Mouse (Mus musculus): Measurements from ENCODE around the gene Trmt44. TPM values are rescaled to one million over a fixed set of nuclear protein-coding genes. Genes with fewer than 3 reads are reported as not detected.

Gene Trmt44
- polyA plus RNA-seq, 1 experiment from 2014 or later = 6.9 TPM

GRCm38 (mm10) chr5:35609971-35610370 lies 35.1 kb upstream of the Trmt44 start:
- Histone ChIP-seq H3K27ac (replicated peaks; ENCODE audit: low read depth, low read length) (peak overlapping the region; percentile 65), H3K36me3 (replicated peaks; ENCODE audit: control insufficient read depth, insufficient read depth, low read depth, low read length) (no peaks in the 10 kb centered on the region; the same call in 1 of the 2 replicates), H3K4me2 (ENCODE audit: low read depth, low read length) (no peak overlapping the region), H3K27me3 (ENCODE audit: control insufficient read depth, insufficient read depth, low read length) (no peaks in the 10 kb centered on the region), H3K4me1 (ENCODE audit: control insufficient read depth, insufficient read depth, low read length) (peaks cover 2% of the 10 kb centered on the region; the same call in 1 of the 2 replicates), H3K9ac (replicated peaks; ENCODE audit: low read length) (no peak overlapping the region), H3K4me3 (ENCODE audit: low read depth, low read length) (no peak overlapping the region), H3K9me3 (replicated peaks; ENCODE audit: control insufficient read depth, low read length) (no peaks in the 10 kb centered on the region)
- DNase-seq (ENCODE audit: low spot score) (no peak), ATAC-seq (replicated peaks; ENCODE audit: insufficient number of reproducible peaks, low FRiP score, low TSS enrichment, low read depth) (no peak)
- WGBS = 77% methylated on average over 2 of the region's 2 CpGs

DNA sequence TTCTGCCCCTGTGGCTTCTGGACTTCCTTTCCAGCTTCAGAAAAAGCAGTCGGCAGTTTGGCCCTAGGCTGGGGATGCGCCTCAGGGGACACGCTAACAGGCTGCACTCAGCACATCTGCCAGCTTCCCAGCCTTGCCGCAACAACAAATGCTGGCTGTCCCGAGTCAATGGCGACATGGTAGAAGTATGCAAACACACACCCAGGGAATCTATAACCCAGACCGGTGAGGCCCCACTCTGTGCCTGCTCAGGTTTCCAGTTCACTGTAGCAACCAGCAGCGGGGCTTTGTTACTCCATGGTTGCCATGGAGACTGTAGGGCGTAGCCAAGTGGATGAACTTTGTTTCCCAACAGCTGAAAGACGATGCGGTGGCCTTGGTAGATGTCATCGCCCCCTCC lies 34.5 kb upstream of the Trmt44 start:
- no peaks in the 10 kb centered on the region for H3K9me3 ChIP-seq (replicated peaks; ENCODE audit: control insufficient read depth, low read length)
- ATAC-seq (replicated peaks; ENCODE audit: insufficient number of reproducible peaks, low FRiP score, low TSS enrichment, low read depth) (peak; percentile 85), DNase-seq (ENCODE audit: low spot score) (peak; percentile 91)
- peak overlapping the region; percentile 43; the same call in 1 of the 2 replicates for H3K9ac ChIP-seq (replicated peaks; ENCODE audit: low read length)
- H3K4me2 ChIP-seq (ENCODE audit: low read depth, low read length) = no peak overlapping the region
- H3K27ac ChIP-seq (replicated peaks; ENCODE audit: low read depth, low read length) = peak overlapping the region; percentile 65; the same call in 1 of the 2 replicates
- no peaks in the 10 kb centered on the region for H3K27me3 ChIP-seq (ENCODE audit: control insufficient read depth, insufficient read depth, low read length)
- WGBS = 14% methylated on average over 12 of the region's 12 CpGs
- no peak overlapping the region for H3K4me3 ChIP-seq (ENCODE audit: low read depth, low read length)
- H3K36me3 ChIP-seq (replicated peaks; ENCODE audit: control insufficient read depth, insufficient read depth, low read depth, low read length) = no peaks in the 10 kb centered on the region; the same call in 1 of the 2 replicates
- peaks cover 2% of the 10 kb centered on the region; the same call in 1 of the 2 replicates for H3K4me1 ChIP-seq (ENCODE audit: control insufficient read depth, insufficient read depth, low read length)

GRCm38 (mm10) chr5:35608559-35608958 lies 33.7 kb upstream of the Trmt44 start:
- no peak overlapping the region for H3K4me2 ChIP-seq (ENCODE audit: low read depth, low read length)
- H3K27me3 ChIP-seq (ENCODE audit: control insufficient read depth, insufficient read depth, low read length) = no peaks in the 10 kb centered on the region
- no peak for DNase-seq (ENCODE audit: low spot score)
- 78% methylated on average over 5 of the region's 5 CpGs for WGBS
- no peaks in the 10 kb centered on the region; the same call in 1 of the 2 replicates for H3K36me3 ChIP-seq (replicated peaks; ENCODE audit: control insufficient read depth, insufficient read depth, low read depth, low read length)
- H3K4me3 ChIP-seq (ENCODE audit: low read depth, low read length) = no peak overlapping the region
- no peak for ATAC-seq (replicated peaks; ENCODE audit: insufficient number of reproducible peaks, low FRiP score, low TSS enrichment, low read depth)
- H3K9me3 ChIP-seq (replicated peaks; ENCODE audit: control insufficient read depth, low read length) = no peaks in the 10 kb centered on the region
- peaks cover 2% of the 10 kb centered on the region; the same call in 1 of the 2 replicates for H3K4me1 ChIP-seq (ENCODE audit: control insufficient read depth, insufficient read depth, low read length)
- H3K27ac ChIP-seq (replicated peaks; ENCODE audit: low read depth, low read length) = peak overlapping the region; percentile 31; the same call in 1 of the 2 replicates
- H3K9ac ChIP-seq (replicated peaks; ENCODE audit: low read length) = no peak overlapping the region

DNA sequence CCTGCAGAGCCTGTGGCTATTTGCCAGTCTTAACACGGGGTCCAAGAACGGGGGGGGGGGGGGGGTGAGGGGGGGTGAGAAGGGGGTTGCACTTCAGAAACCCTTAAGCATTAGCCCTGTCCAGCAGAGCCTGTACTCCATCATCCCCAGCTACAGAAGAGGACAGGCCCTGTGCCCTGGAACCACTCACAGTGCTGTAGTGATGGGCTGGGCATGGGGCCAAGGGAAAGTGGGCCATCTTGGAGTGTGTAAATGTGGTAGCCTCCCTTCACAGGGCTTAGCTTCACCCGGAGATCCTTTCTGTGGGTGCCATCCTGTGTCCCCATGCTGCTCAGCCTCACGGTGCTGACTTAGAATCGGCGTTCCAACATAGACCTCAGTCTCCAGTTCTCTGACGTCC lies 32.9 kb upstream of the Trmt44 start:
- 82% methylated on average over 7 of the region's 7 CpGs for WGBS
- no peak for ATAC-seq (replicated peaks; ENCODE audit: insufficient number of reproducible peaks, low FRiP score, low TSS enrichment, low read depth)
- H3K4me1 ChIP-seq (ENCODE audit: control insufficient read depth, insufficient read depth, low read length) = peaks cover 2% of the 10 kb centered on the region; the same call in 1 of the 2 replicates
- no peaks in the 10 kb centered on the region; the same call in 1 of the 2 replicates for H3K36me3 ChIP-seq (replicated peaks; ENCODE audit: control insufficient read depth, insufficient read depth, low read depth, low read length)
- H3K4me2 ChIP-seq (ENCODE audit: low read depth, low read length) = no peak overlapping the region
- H3K27ac ChIP-seq (replicated peaks; ENCODE audit: low read depth, low read length) = no peak overlapping the region
- DNase-seq (ENCODE audit: low spot score) = no peak
- H3K9me3 ChIP-seq (replicated peaks; ENCODE audit: control insufficient read depth, low read length) = no peaks in the 10 kb centered on the region
- no peaks in the 10 kb centered on the region for H3K27me3 ChIP-seq (ENCODE audit: control insufficient read depth, insufficient read depth, low read length)
- H3K9ac ChIP-seq (replicated peaks; ENCODE audit: low read length) = no peak overlapping the region
- no peak overlapping the region for H3K4me3 ChIP-seq (ENCODE audit: low read depth, low read length)

- H3K9ac ChIP-seq (replicated peaks; ENCODE audit: low read length) = no peak overlapping the region
- 84% methylated on average over 7 of the region's 7 CpGs for WGBS
- no peak for ATAC-seq (replicated peaks; ENCODE audit: insufficient number of reproducible peaks, low FRiP score, low TSS enrichment, low read depth)
These were observed 31.9 kb upstream of the Trmt44 start for GRCm38 (mm10) chr5:35606800-35607199.

DNA sequence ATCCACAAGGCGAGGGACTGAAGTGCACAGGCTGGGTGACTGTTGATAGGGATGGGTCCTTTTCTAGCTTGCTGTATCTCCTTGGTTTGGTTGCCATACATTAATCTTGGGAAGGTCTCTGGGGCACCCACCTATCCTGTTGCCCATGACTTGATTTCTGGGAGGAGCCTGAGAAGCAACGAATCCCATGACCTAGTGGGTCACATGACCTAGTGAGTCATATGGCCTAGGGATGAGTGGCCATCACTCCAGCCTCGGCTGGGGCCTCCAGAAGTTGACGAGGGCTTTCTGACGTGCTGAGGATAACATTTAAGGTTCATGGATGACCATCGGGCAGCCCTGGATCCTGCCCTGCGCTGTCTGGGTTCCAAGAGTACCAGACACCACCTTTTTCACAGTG lies 30.5 kb upstream of the Trmt44 start:
- no peak overlapping the region for H3K4me2 ChIP-seq (ENCODE audit: low read depth, low read length)
- H3K9ac ChIP-seq (replicated peaks; ENCODE audit: low read length) = no peak overlapping the region
- 85% methylated on average over 7 of the region's 7 CpGs for WGBS
- peaks cover 2% of the 10 kb centered on the region; the same call in 1 of the 2 replicates for H3K4me1 ChIP-seq (ENCODE audit: control insufficient read depth, insufficient read depth, low read length)
- no peaks in the 10 kb centered on the region for H3K9me3 ChIP-seq (replicated peaks; ENCODE audit: control insufficient read depth, low read length)
- DNase-seq (ENCODE audit: low spot score) (no peak), ATAC-seq (replicated peaks; ENCODE audit: insufficient number of reproducible peaks, low FRiP score, low TSS enrichment, low read depth) (no peak)
- H3K27me3 ChIP-seq (ENCODE audit: control insufficient read depth, insufficient read depth, low read length) = no peaks in the 10 kb centered on the region
- no peak overlapping the region for H3K27ac ChIP-seq (replicated peaks; ENCODE audit: low read depth, low read length)
- H3K4me3 ChIP-seq (ENCODE audit: low read depth, low read length) = no peak overlapping the region
- no peaks in the 10 kb centered on the region for H3K36me3 ChIP-seq (replicated peaks; ENCODE audit: control insufficient read depth, insufficient read depth, low read depth, low read length)

More at GRCm38 (mm10) chr5:35606800-35607199, 31.9 kb upstream of the Trmt44 start:
- no peak for DNase-seq (ENCODE audit: low spot score)
- Histone ChIP-seq H3K27me3 (ENCODE audit: control insufficient read depth, insufficient read depth, low read length) (no peaks in the 10 kb centered on the region), H3K4me3 (ENCODE audit: low read depth, low read length) (no peak overlapping the region), H3K36me3 (replicated peaks; ENCODE audit: control insufficient read depth, insufficient read depth, low read depth, low read length) (no peaks in the 10 kb centered on the region; the same call in 1 of the 2 replicates), H3K4me2 (ENCODE audit: low read depth, low read length) (no peak overlapping the region), H3K9me3 (replicated peaks; ENCODE audit: control insufficient read depth, low read length) (no peaks in the 10 kb centered on the region), H3K27ac (replicated peaks; ENCODE audit: low read depth, low read length) (no peak overlapping the region), H3K4me1 (ENCODE audit: control insufficient read depth, insufficient read depth, low read length) (peaks cover 2% of the 10 kb centered on the region; the same call in 1 of the 2 replicates)

GRCm38 (mm10) chr5:35601526-35601925 lies 26.7 kb upstream of the Trmt44 start:
- no peaks in the 10 kb centered on the region for H3K36me3 ChIP-seq (replicated peaks; ENCODE audit: control insufficient read depth, insufficient read depth, low read depth, low read length)
- DNase-seq (ENCODE audit: low spot score) (no peak), ATAC-seq (replicated peaks; ENCODE audit: insufficient number of reproducible peaks, low FRiP score, low TSS enrichment, low read depth) (no peak)
- no peaks in the 10 kb centered on the region for H3K9me3 ChIP-seq (replicated peaks; ENCODE audit: control insufficient read depth, low read length)
- 89% methylated on average over 8 of the region's 8 CpGs for WGBS
- H3K9ac ChIP-seq (replicated peaks; ENCODE audit: low read length) = no peak overlapping the region
- H3K4me1 ChIP-seq (ENCODE audit: control insufficient read depth, insufficient read depth, low read length) = no peaks in the 10 kb centered on the region
- H3K27ac ChIP-seq (replicated peaks; ENCODE audit: low read depth, low read length) = no peak overlapping the region
- H3K4me3 ChIP-seq (ENCODE audit: low read depth, low read length) = no peak overlapping the region
- H3K4me2 ChIP-seq (ENCODE audit: low read depth, low read length) = no peak overlapping the region
- H3K27me3 ChIP-seq (ENCODE audit: control insufficient read depth, insufficient read depth, low read length) = no peaks in the 10 kb centered on the region

DNA sequence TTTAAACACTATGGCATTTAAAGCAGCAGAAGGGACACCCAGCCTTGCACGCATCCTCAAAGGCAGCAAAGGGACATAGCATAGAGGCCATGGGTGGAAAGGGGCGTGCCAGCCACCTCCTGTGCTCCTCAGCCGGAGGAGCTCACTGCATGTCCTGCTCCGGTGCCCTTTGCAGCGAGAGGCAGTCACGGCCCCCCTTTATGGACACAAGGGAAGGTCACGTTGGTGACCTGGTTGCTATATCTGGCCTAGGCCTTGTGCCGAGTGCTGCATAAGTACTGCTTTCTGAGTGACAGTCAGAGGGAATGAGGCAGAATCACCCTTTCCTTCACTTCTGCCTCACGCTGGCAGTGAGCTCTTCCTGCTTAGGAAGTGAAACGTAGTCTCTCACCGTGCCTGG lies 25.4 kb upstream of the Trmt44 start:
- Histone ChIP-seq H3K4me3 (ENCODE audit: low read depth, low read length) (no peak overlapping the region), H3K9me3 (replicated peaks; ENCODE audit: control insufficient read depth, low read length) (no peaks in the 10 kb centered on the region), H3K36me3 (replicated peaks; ENCODE audit: control insufficient read depth, insufficient read depth, low read depth, low read length) (no peaks in the 10 kb centered on the region), H3K4me2 (ENCODE audit: low read depth, low read length) (no peak overlapping the region), H3K4me1 (ENCODE audit: control insufficient read depth, insufficient read depth, low read length) (no peaks in the 10 kb centered on the region; the same call in 1 of the 2 replicates), H3K27ac (replicated peaks; ENCODE audit: low read depth, low read length) (no peak overlapping the region), H3K27me3 (ENCODE audit: control insufficient read depth, insufficient read depth, low read length) (no peaks in the 10 kb centered on the region), H3K9ac (replicated peaks; ENCODE audit: low read length) (no peak overlapping the region)
- no peak for ATAC-seq (replicated peaks; ENCODE audit: insufficient number of reproducible peaks, low FRiP score, low TSS enrichment, low read depth)
- DNase-seq (ENCODE audit: low spot score) = no peak
- 73% methylated on average over 11 of the region's 11 CpGs for WGBS

Data from embryonic facial prominence, embryonic 11.5 days (tissue).